Mouse (Mus musculus) splenic B cell, adult 2 months (primary cell): Measurements from ENCODE around the gene BC037034.
A peak's percentile ranks its signal among the peaks of the same experiment; 100 is the strongest.
"Not testable (repeated sequence)": the region's sequence is repeated elsewhere in the genome, so short reads cannot be mapped to it uniquely, and the experiment has no call there.

Experiments used
- DNase-seq: peaks from one replicate; pipeline ENCODE4 v3.0.0-alpha.2; 2011; ENCODE audit warnings: low read depth, low spot score
- H3K27me3 ChIP-seq: 2 replicates; pipeline ENCODE4 v1.6.1; 2012; ENCODE audit warnings: mild to moderate bottlenecking, low read length, moderate library complexity, mixed read lengths; ENCODE audit not compliant: control insufficient read depth, poor library complexity, insufficient read depth, severe bottlenecking
- H3K36me3 ChIP-seq: 2 replicates; pipeline ENCODE4 v1.6.1; 2012; ENCODE audit warnings: mild to moderate bottlenecking, low read length, moderate library complexity, mixed read lengths; ENCODE audit not compliant: control insufficient read depth, poor library complexity, insufficient read depth, severe bottlenecking

BC037034 gene

GRCm38 (mm10) chr5:138256094-138256467, 7.8 kb downstream of the BC037034 start:
- Histone ChIP-seq H3K27me3 (no peaks in the 10 kb centered on the region), H3K36me3 (peaks cover 7% of the 10 kb centered on the region)
- no peak for DNase-seq

- Histone ChIP-seq H3K36me3 (peaks cover 5% of the 10 kb centered on the region), H3K27me3 (no peaks in the 10 kb centered on the region)
- DNase-seq, result peak; percentile 96
Measured at GRCm38 (mm10) chr5:138255353-138256093, 8.3 kb downstream of the BC037034 start, which contains the start of gene Lamtor4. TSS of gene Lamtor4 (plus strand) at chr5:138255482.

GRCm38 (mm10) chr5:138253061-138253460, 10.8 kb downstream of the BC037034 start:
- no peak for DNase-seq
- Histone ChIP-seq H3K36me3 (no peaks in the 10 kb centered on the region; the same call in 1 of the 2 replicates), H3K27me3 (no peaks in the 10 kb centered on the region)

GRCm38 (mm10) chr5:138251144-138251543, 12.7 kb downstream of the BC037034 start:
- Histone ChIP-seq H3K27me3 (no peaks in the 10 kb centered on the region), H3K36me3 (no peaks in the 10 kb centered on the region)
- DNase-seq, result no peak

- H3K27me3 ChIP-seq, result no peaks in the 10 kb centered on the region
- no peak for DNase-seq
- H3K36me3 ChIP-seq, result no peaks in the 10 kb centered on the region
Measured at GRCm38 (mm10) chr5:138241511-138241910, 22.3 kb downstream of the BC037034 start.

GRCm38 (mm10) chr5:138234224-138234623, 29.6 kb downstream of the BC037034 start:
- H3K27me3 ChIP-seq, result no peaks in the 10 kb centered on the region
- no peaks in the 10 kb centered on the region for H3K36me3 ChIP-seq
- DNase-seq, result no peak

GRCm38 (mm10) chr5:138233778-138234177, 30.1 kb downstream of the BC037034 start:
- DNase-seq, result no peak
- Histone ChIP-seq H3K36me3 (no peaks in the 10 kb centered on the region), H3K27me3 (no peaks in the 10 kb centered on the region)

- DNase-seq, result no peak
- Histone ChIP-seq H3K27me3 (no peaks in the 10 kb centered on the region), H3K36me3 (no peaks in the 10 kb centered on the region)
Measured at GRCm38 (mm10) chr5:138229511-138229910, 34.3 kb downstream of the BC037034 start.

GRCm38 (mm10) chr5:138228026-138228425, 35.8 kb downstream of the BC037034 start:
- Histone ChIP-seq H3K27me3 (no peaks in the 10 kb centered on the region), H3K36me3 (no peaks in the 10 kb centered on the region)
- DNase-seq, result peak; percentile 53

GRCm38 (mm10) chr5:138227367-138227766, 36.5 kb downstream of the BC037034 start:
- H3K36me3 ChIP-seq, result no peaks in the 10 kb centered on the region
- peak; percentile 43 for DNase-seq

GRCm38 (mm10) chr5:138226491-138226890, 37.3 kb downstream of the BC037034 start:
- H3K36me3 ChIP-seq, result no peaks in the 10 kb centered on the region
- DNase-seq, result no peak
- no peaks in the 10 kb centered on the region for H3K27me3 ChIP-seq

More at GRCm38 (mm10) chr5:138227367-138227766, 36.5 kb downstream of the BC037034 start:
- H3K27me3 ChIP-seq, result no peaks in the 10 kb centered on the region

- no peak for DNase-seq
- H3K36me3 ChIP-seq, result no peaks in the 10 kb centered on the region
- no peaks in the 10 kb centered on the region for H3K27me3 ChIP-seq
Measured at GRCm38 (mm10) chr5:138225700-138226099, 38.1 kb downstream of the BC037034 start, which contains the start of gene Nxpe5. TSS of gene Nxpe5 (plus strand) at chr5:138225898.

- H3K27me3 ChIP-seq, result no peaks in the 10 kb centered on the region
- H3K36me3 ChIP-seq, result no peaks in the 10 kb centered on the region
- no peak for DNase-seq
Measured at GRCm38 (mm10) chr5:138223287-138223686, 40.5 kb downstream of the BC037034 start.

GRCm38 (mm10) chr5:138222111-138222510, 41.7 kb downstream of the BC037034 start:
- no peaks in the 10 kb centered on the region for H3K27me3 ChIP-seq
- peak; percentile 84 for DNase-seq
- H3K36me3 ChIP-seq, result no peaks in the 10 kb centered on the region

- DNase-seq, result no peak
- no peaks in the 10 kb centered on the region for H3K36me3 ChIP-seq
- H3K27me3 ChIP-seq, result no peaks in the 10 kb centered on the region
Measured at GRCm38 (mm10) chr5:138219864-138220263, 44.0 kb downstream of the BC037034 start.

- not testable (repeated sequence) for H3K36me3 ChIP-seq, H3K27me3 ChIP-seq
- DNase-seq, result peak; percentile 26
Measured at GRCm38 (mm10) chr5:138216632-138217031, 47.2 kb downstream of the BC037034 start.
